Mouse (Mus musculus): ENCODE data around the gene Fam160a2. TPM values are rescaled to one million over a fixed set of nuclear protein-coding genes. Genes with fewer than 3 reads are reported as not detected.

Fam160a2 gene
- total RNA-seq, 2 experiments from 2014 or later: 25.6 to 26.9 TPM

Other genes starting within 250 kb of the Fam160a2 start
- gene Olfr684, start 236.4 kb downstream of the Fam160a2 start, total RNA-seq (2021): not detected
- gene Olfr685, start 214.0 kb downstream of the Fam160a2 start, total RNA-seq (2021): not detected
- gene Olfr686, start 192.6 kb downstream of the Fam160a2 start, total RNA-seq (2021): not detected
- not detected for gene Olfr688, start 112.0 kb downstream of the Fam160a2 start, total RNA-seq (2021)
- gene Olfr689, start 88.9 kb downstream of the Fam160a2 start, total RNA-seq (2021): not detected
- gene Olfr690, start 66.0 kb downstream of the Fam160a2 start, total RNA-seq (2021): not detected
- gene Olfr691, start 57.8 kb downstream of the Fam160a2 start, total RNA-seq (2021): not detected
- gene Olfr692, start 31.8 kb downstream of the Fam160a2 start, total RNA-seq (2021): not detected
- gene Gm5901, start 25.0 kb downstream of the Fam160a2 start, total RNA-seq (2021): not detected
- gene Cnga4, start 4.5 kb upstream of the Fam160a2 start, total RNA-seq (2021): not detected
- gene Cckbr, start 25.7 kb upstream of the Fam160a2 start, total RNA-seq (2021): not detected
- 10 to 100 TPM; 53.5 to 63.7 TPM for gene Cavin3, start 82.2 kb upstream of the Fam160a2 start, total RNA-seq (2021)
- gene Smpd1, start 154.3 kb upstream of the Fam160a2 start, total RNA-seq (2021): 10 to 100 TPM; 50.3 to 54.5 TPM
- 10 to 100 TPM; 14.3 to 15.7 TPM for gene Apbb1, start 181.6 kb upstream of the Fam160a2 start, total RNA-seq (2021)
- under 1 TPM; 0.38 to 0.66 TPM for gene Hpx, start 200.1 kb upstream of the Fam160a2 start, total RNA-seq (2021)
- gene Trim3, start 233.5 kb upstream of the Fam160a2 start, total RNA-seq (2021): 10 to 100 TPM; 25.0 to 31.6 TPM
- 10 to 100 TPM; 83.2 to 98.0 TPM for gene Timm10b, start 240.0 kb upstream of the Fam160a2 start, total RNA-seq (2021)
- 10 to 100 TPM; 54.7 to 57.4 TPM for gene Arfip2, start 240.4 kb upstream of the Fam160a2 start, total RNA-seq (2021)
- gene Gm45799, start 240.5 kb upstream of the Fam160a2 start, total RNA-seq (2021): 1 to 10 TPM; 5.1 to 7.2 TPM